Mouse (Mus musculus) cerebral cortex, adult 2 months (tissue): ENCODE data around the gene Pla2g15.

Experiments used
- WGBS: fragments of 180-500 bp; shearing (Covaris S2); methylation state at CpG from one replicate; pipeline ENCODE4 v1.1.7; 2018; 5-methylcytosine and 5-hydroxymethylcytosine counted together

The Pla2g15 gene

DNA sequence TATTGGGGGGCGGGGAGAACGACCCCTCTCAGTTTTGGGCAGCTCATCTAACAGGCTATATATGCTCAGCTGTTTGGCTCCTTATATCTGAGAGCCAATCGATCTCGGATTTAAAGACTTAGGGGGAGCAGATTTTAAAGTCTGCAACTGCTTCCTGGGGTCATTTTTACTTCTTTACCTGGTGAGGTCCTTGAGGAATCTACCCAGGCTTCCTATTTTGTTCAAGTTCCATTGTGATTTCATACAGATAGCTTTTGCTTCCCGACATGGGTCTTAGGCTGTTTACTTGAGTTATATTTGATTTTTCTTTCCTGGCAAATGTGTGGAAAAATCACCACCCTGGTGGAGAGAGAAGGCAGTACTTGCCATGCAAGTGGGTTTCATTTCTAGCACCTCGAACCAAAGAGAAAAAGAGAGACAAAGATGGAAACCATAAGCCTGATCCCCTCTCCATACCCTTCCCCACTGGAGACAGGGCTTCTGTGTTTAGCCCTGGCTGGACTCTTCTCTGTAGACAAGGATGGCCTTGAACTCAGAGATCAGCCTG is 19.8 kb downstream of the Pla2g15 start:
- 12% methylated on average over 6 of the region's 6 CpGs for WGBS

- 89% methylated on average over 3 of the region's 3 CpGs for WGBS
Measured at GRCm38 (mm10) chr8:106173566-106173965, 23.4 kb downstream of the Pla2g15 start.

DNA sequence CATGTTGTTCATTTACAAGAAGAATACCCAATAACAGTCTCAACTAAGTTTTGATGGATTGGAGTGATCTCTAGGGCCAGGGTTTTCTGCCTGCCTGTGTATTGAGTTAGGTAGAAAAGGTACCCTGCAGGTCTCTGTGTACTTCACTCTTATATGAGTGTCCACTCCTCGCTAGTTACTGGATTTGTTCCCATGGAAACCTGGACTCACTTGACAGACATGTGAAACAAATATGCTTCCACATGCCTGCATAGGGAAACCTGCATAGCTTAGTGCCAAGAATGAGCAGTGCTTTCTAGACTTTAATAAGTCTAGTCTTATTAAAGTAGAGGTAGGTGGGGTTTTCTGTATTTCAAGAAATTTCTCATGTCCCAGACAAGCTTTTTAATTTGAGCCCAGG is 26.7 kb downstream of the Pla2g15 start:
- WGBS, result 27% methylated on average over 1 of the region's 1 CpGs

- WGBS, result 94% methylated on average over 1 of the region's 1 CpGs
Measured at GRCm38 (mm10) chr8:106177594-106177993, 27.4 kb downstream of the Pla2g15 start.

- WGBS, result 73% methylated on average over 2 of the region's 2 CpGs
Measured at GRCm38 (mm10) chr8:106178428-106178827, 28.2 kb downstream of the Pla2g15 start.

- 46% methylated on average over 8 of the region's 8 CpGs for WGBS
Measured at GRCm38 (mm10) chr8:106185628-106186270, 35.5 kb downstream of the Pla2g15 start.

DNA sequence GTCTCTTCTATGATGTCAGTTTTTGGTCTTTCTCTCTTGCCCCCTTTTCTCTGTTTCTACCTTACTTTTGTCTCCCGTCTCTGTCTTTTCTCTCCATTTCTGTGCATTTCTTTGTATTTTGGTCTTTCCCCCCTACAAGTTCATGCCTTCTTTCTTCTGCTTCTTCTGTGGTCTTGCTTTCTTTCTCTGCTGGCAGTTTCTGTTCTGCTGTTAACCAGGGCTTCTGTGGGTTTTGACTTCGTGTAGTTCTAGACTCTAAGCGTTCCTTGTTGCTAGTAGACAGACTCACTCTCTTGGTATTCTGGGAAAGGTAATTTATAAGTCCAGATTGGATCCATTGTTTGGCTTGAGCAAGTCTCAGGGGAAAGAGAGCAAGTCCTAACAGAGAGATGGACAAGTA is 36.2 kb downstream of the Pla2g15 start:
- WGBS, result 86% methylated on average over 3 of the region's 3 CpGs

DNA sequence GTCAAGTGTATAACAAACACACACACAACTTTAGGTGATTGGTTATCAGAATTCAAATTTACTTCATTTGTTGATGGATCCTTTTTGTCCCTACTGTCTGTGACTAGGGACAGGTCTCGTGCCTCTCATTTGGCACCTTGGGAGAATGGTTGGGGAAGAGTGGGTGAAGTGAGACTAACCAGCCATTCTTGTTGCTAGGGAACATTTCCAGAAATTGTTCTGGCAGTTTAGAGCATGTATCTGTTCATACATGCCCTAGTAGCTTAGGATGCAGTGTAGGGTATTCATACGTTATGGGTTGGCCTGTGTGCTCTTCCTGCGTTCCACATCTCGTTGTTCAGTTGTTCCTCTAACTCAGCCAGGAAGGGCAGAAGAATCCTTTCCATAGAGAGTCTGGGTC is 39.0 kb downstream of the Pla2g15 start:
- 61% methylated on average over 4 of the region's 4 CpGs for WGBS

- WGBS, result 93% methylated on average over 5 of the region's 5 CpGs
Measured at GRCm38 (mm10) chr8:106191639-106192038, 41.4 kb downstream of the Pla2g15 start.

- 74% methylated on average over 6 of the region's 6 CpGs for WGBS
Measured at GRCm38 (mm10) chr8:106193162-106193561, 43.0 kb downstream of the Pla2g15 start.

GRCm38 (mm10) chr8:106194062-106194461 is 43.9 kb downstream of the Pla2g15 start:
- 67% methylated on average over 5 of the region's 5 CpGs for WGBS

DNA sequence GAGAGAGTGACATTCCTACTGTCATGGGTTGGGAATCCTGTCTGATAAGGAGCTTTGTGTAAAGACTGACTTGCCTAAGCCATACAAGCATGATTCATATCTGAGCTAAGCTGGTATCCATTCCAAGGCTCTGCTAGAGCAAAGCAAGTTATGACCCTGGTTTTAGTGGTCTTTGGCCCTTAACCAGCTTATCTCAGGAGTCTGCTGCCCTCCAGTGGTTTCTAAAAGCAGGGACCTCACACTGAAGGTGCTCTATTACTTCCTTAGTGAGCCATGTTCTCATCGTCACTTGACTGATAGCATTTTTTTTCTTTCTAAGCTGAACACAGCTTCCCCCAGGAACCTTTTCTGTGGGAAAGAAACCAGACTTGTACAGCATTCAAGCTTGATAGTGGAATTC is 48.5 kb downstream of the Pla2g15 start:
- WGBS, result 9% methylated on average over 1 of the region's 1 CpGs

DNA sequence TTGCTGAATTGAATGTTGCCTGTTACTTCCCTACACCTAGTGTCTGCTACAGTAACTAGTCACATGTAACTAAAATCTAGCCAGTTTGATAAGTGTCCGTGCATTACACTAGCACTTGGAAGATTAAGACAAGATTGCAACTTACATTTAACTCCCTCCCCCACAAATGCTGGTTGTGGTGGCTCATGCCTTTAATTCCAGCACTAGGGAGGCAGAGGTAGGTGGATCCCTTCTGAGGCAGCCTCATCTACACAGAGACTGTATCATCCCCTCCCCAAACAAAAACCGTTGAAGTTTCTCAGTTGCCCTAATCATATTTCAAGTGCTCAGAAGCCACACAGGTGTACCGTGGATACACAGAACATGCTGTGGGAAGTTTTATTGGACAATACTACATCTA is 49.4 kb downstream of the Pla2g15 start:
- 43% methylated on average over 3 of the region's 3 CpGs for WGBS

GRCm38 (mm10) chr8:106210035-106210731 is 60.0 kb downstream of the Pla2g15 start:
- under 1% methylated on average over 35 of the region's 35 CpGs for WGBS

- WGBS, result under 1% methylated on average over 52 of the region's 52 CpGs
Measured at GRCm38 (mm10) chr8:106210821-106211345, 60.7 kb downstream of the Pla2g15 start, which contains the start of the genes Slc7a6os and Prmt7. Gene Slc7a6os, minus strand, starts transcription at chr8:106210935. Gene Prmt7, plus strand, starts transcription at chr8:106210936.

GRCm38 (mm10) chr8:106211421-106211820 is 61.2 kb downstream of the Pla2g15 start:
- 3% methylated on average over 13 of the region's 13 CpGs for WGBS

DNA sequence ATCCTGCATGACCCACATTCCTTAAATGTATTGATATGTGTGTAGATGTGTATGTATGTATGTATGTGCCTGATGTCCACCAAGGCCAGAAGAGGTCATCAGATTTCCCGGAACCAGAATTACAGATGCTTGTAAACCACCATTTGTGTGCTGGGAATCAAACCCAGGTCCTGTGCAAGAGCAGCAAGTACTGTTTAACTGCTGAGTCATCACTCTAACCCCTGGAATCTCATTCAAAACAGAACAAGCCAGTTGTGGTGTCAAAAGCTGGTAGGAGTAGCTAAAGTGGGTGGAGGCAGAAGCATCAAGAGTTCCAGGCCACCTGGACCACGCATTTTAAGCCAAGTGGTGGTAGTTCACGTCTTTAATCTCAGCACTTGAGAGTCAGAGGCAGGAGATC is 63.8 kb downstream of the Pla2g15 start:
- 89% methylated on average over 3 of the region's 3 CpGs for WGBS
